Mouse (Mus musculus) testis, adult 2 months (tissue): ENCODE measurements around the gene Tgfa.

ENCODE experiments used
- CTCF ChIP-seq: fragments of 200-500 bp; IDR thresholded peaks from 2 replicates; pipeline ENCODE4 v1.5.1; 2012; ENCODE audit warnings: low read depth, mild to moderate bottlenecking, inconsistent platforms, low read length, moderate library complexity; ENCODE audit not compliant: control insufficient read depth, insufficient read depth, insufficient replicate concordance
- POLR2A ChIP-seq: fragments of 200-500 bp; IDR thresholded peaks from 2 replicates; pipeline ENCODE4 v1.6.1; 2012; ENCODE audit warnings: low read depth, mild to moderate bottlenecking, inconsistent platforms, low read length, moderate library complexity; ENCODE audit not compliant: control insufficient read depth

DNA sequence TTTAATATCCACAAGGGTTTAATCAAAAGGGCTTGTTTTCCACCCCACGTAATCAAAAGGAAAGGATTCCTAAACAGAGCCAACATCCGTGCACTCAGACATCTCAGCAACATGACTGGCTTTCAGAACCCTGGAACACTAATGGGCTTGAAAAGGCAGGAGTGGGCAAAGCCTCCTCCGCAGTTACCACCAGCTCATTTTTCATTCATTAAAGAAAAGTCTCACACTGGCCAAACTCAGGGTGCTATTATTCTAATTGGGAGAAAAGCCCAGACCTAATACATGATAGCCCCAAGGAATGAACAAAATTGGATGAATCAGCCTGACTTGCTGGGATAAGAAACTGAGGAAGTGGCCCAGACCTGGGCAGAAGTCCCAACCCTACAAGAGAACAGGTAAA is 129.4 kb downstream of the Tgfa start:
- TF ChIP-seq POLR2A (no peak), CTCF (no peak)
